Mouse (Mus musculus): ENCODE measurements around the gene Fam216b. TPM values are rescaled to one million over a fixed set of nuclear protein-coding genes. Genes with fewer than 3 reads are reported as not detected.

Fam216b gene
- not detected in 2 replicates for polyA plus RNA-seq (2015; fragmentation: Nextera tagmentation; extraction: Ambion mirVana)

GRCm38 (mm10) chr14:78088907-78089306 is at the start of gene Fam216b:
TSS of gene Fam216b (minus strand) at chr14:78089007.
- H3K4me1 ChIP-seq = no peaks in the 10 kb centered on the region
- no peaks in the 10 kb centered on the region for H3K27me3 ChIP-seq (replicated peaks)
- WGBS = 79% methylated on average over 6 of the region's 6 CpGs
- no peaks in the 10 kb centered on the region for H3K9me3 ChIP-seq
- H3K36me3 ChIP-seq = no peaks in the 10 kb centered on the region
- H3K4me2 ChIP-seq = no peak within 1 kb of the TSS
- ATAC-seq (ENCODE audit: insufficient read depth, low FRiP score, low read depth) = no peak
- no peak within 1 kb of the TSS for H3K9ac ChIP-seq
- no peak within 1 kb of the TSS for H3K4me3 ChIP-seq (replicated peaks)
- H3K27ac ChIP-seq = no peak within 1 kb of the TSS

- no peak for ATAC-seq (ENCODE audit: insufficient read depth, low FRiP score, low read depth)
- Histone ChIP-seq H3K9me3 (no peaks in the 10 kb centered on the region), H3K27me3 (replicated peaks) (no peaks in the 10 kb centered on the region), H3K4me2 (no peak overlapping the region), H3K4me3 (replicated peaks) (no peak overlapping the region), H3K27ac (no peak overlapping the region), H3K36me3 (no peaks in the 10 kb centered on the region), H3K4me1 (no peaks in the 10 kb centered on the region), H3K9ac (no peak overlapping the region)
- WGBS = 44% methylated on average over 5 of the region's 5 CpGs
Measured at GRCm38 (mm10) chr14:78132368-78133052, 43.7 kb upstream of the Fam216b start.

- Histone ChIP-seq H3K9ac (no peak overlapping the region), H3K4me2 (no peak overlapping the region), H3K4me1 (no peaks in the 10 kb centered on the region), H3K36me3 (no peaks in the 10 kb centered on the region), H3K9me3 (no peaks in the 10 kb centered on the region), H3K27ac (no peak overlapping the region), H3K4me3 (replicated peaks) (no peak overlapping the region), H3K27me3 (replicated peaks) (no peaks in the 10 kb centered on the region)
- ATAC-seq (ENCODE audit: insufficient read depth, low FRiP score, low read depth) = no peak
- WGBS = 45% methylated on average over 3 of the region's 3 CpGs
Measured at GRCm38 (mm10) chr14:78126670-78127069, 37.9 kb upstream of the Fam216b start.

- Histone ChIP-seq H3K9ac (no peak overlapping the region), H3K4me2 (no peak overlapping the region), H3K9me3 (no peaks in the 10 kb centered on the region), H3K4me3 (replicated peaks) (no peak overlapping the region), H3K27ac (no peak overlapping the region), H3K36me3 (no peaks in the 10 kb centered on the region), H3K4me1 (no peaks in the 10 kb centered on the region), H3K27me3 (replicated peaks) (no peaks in the 10 kb centered on the region)
- ATAC-seq (ENCODE audit: insufficient read depth, low FRiP score, low read depth) = no peak
- 72% methylated on average over 3 of the region's 3 CpGs for WGBS
Measured at GRCm38 (mm10) chr14:78120286-78120685, 31.5 kb upstream of the Fam216b start.

GRCm38 (mm10) chr14:78119449-78120200 is 30.8 kb upstream of the Fam216b start:
- Histone ChIP-seq H3K9me3 (no peaks in the 10 kb centered on the region), H3K9ac (no peak overlapping the region), H3K4me1 (no peaks in the 10 kb centered on the region), H3K4me2 (no peak overlapping the region), H3K4me3 (replicated peaks) (no peak overlapping the region), H3K36me3 (no peaks in the 10 kb centered on the region), H3K27me3 (replicated peaks) (no peaks in the 10 kb centered on the region), H3K27ac (no peak overlapping the region)
- no peak for ATAC-seq (ENCODE audit: insufficient read depth, low FRiP score, low read depth)
- 68% methylated on average over 10 of the region's 10 CpGs for WGBS

GRCm38 (mm10) chr14:78117671-78118070 is 28.9 kb upstream of the Fam216b start:
- no peaks in the 10 kb centered on the region for H3K4me1 ChIP-seq
- H3K4me3 ChIP-seq (replicated peaks) = no peak overlapping the region
- H3K9me3 ChIP-seq = no peaks in the 10 kb centered on the region
- H3K36me3 ChIP-seq = no peaks in the 10 kb centered on the region
- H3K9ac ChIP-seq = no peak overlapping the region
- WGBS = 87% methylated on average over 4 of the region's 4 CpGs
- H3K4me2 ChIP-seq = no peak overlapping the region
- no peak for ATAC-seq (ENCODE audit: insufficient read depth, low FRiP score, low read depth)
- no peaks in the 10 kb centered on the region for H3K27me3 ChIP-seq (replicated peaks)
- H3K27ac ChIP-seq = no peak overlapping the region

- Histone ChIP-seq H3K27ac (no peak overlapping the region), H3K4me2 (no peak overlapping the region), H3K9me3 (no peaks in the 10 kb centered on the region), H3K36me3 (no peaks in the 10 kb centered on the region), H3K4me1 (no peaks in the 10 kb centered on the region), H3K9ac (no peak overlapping the region), H3K27me3 (replicated peaks) (no peaks in the 10 kb centered on the region), H3K4me3 (replicated peaks) (no peak overlapping the region)
- 85% methylated on average over 2 of the region's 2 CpGs for WGBS
- no peak for ATAC-seq (ENCODE audit: insufficient read depth, low FRiP score, low read depth)
Measured at GRCm38 (mm10) chr14:78117268-78117667, 28.5 kb upstream of the Fam216b start.

GRCm38 (mm10) chr14:78112466-78112865 is 23.7 kb upstream of the Fam216b start:
- Histone ChIP-seq H3K9me3 (no peaks in the 10 kb centered on the region), H3K27me3 (replicated peaks) (no peaks in the 10 kb centered on the region), H3K9ac (no peak overlapping the region), H3K36me3 (no peaks in the 10 kb centered on the region), H3K4me1 (no peaks in the 10 kb centered on the region), H3K4me2 (no peak overlapping the region), H3K4me3 (replicated peaks) (no peak overlapping the region), H3K27ac (no peak overlapping the region)
- WGBS = 82% methylated on average over 3 of the region's 3 CpGs
- no peak for ATAC-seq (ENCODE audit: insufficient read depth, low FRiP score, low read depth)

GRCm38 (mm10) chr14:78110871-78111270 is 22.1 kb upstream of the Fam216b start:
- 75% methylated on average over 3 of the region's 3 CpGs for WGBS
- Histone ChIP-seq H3K4me2 (no peak overlapping the region), H3K9me3 (no peaks in the 10 kb centered on the region), H3K4me1 (no peaks in the 10 kb centered on the region), H3K4me3 (replicated peaks) (no peak overlapping the region), H3K27me3 (replicated peaks) (no peaks in the 10 kb centered on the region), H3K9ac (no peak overlapping the region), H3K27ac (no peak overlapping the region), H3K36me3 (no peaks in the 10 kb centered on the region)
- no peak for ATAC-seq (ENCODE audit: insufficient read depth, low FRiP score, low read depth)

- Histone ChIP-seq H3K9ac (no peak overlapping the region), H3K36me3 (no peaks in the 10 kb centered on the region), H3K9me3 (no peaks in the 10 kb centered on the region), H3K27me3 (replicated peaks) (no peaks in the 10 kb centered on the region), H3K4me1 (no peaks in the 10 kb centered on the region), H3K4me3 (replicated peaks) (no peak overlapping the region), H3K27ac (no peak overlapping the region), H3K4me2 (no peak overlapping the region)
- no peak for ATAC-seq (ENCODE audit: insufficient read depth, low FRiP score, low read depth)
- WGBS = 71% methylated on average over 4 of the region's 4 CpGs
Measured at GRCm38 (mm10) chr14:78109419-78109818, 20.6 kb upstream of the Fam216b start.

GRCm38 (mm10) chr14:78108388-78108787 is 19.6 kb upstream of the Fam216b start:
- H3K4me3 ChIP-seq (replicated peaks) = no peak overlapping the region
- no peaks in the 10 kb centered on the region for H3K9me3 ChIP-seq
- H3K27ac ChIP-seq = no peak overlapping the region
- no peak for ATAC-seq (ENCODE audit: insufficient read depth, low FRiP score, low read depth)
- WGBS = 77% methylated on average over 3 of the region's 3 CpGs
- H3K4me1 ChIP-seq = no peaks in the 10 kb centered on the region
- no peak overlapping the region for H3K4me2 ChIP-seq
- H3K36me3 ChIP-seq = no peaks in the 10 kb centered on the region
- H3K9ac ChIP-seq = no peak overlapping the region
- no peaks in the 10 kb centered on the region for H3K27me3 ChIP-seq (replicated peaks)

GRCm38 (mm10) chr14:78089591-78089990 is 784 bp upstream of the Fam216b start:
- no peak for ATAC-seq (ENCODE audit: insufficient read depth, low FRiP score, low read depth)

More at GRCm38 (mm10) chr14:78089591-78089990, 784 bp upstream of the Fam216b start:
- H3K4me3 ChIP-seq (replicated peaks) = no peak overlapping the region
- no peak overlapping the region for H3K27ac ChIP-seq
- no peaks in the 10 kb centered on the region for H3K4me1 ChIP-seq
- WGBS = 75% methylated on average over 4 of the region's 4 CpGs
- no peak overlapping the region for H3K4me2 ChIP-seq
- H3K36me3 ChIP-seq = no peaks in the 10 kb centered on the region
- no peak overlapping the region for H3K9ac ChIP-seq
- no peaks in the 10 kb centered on the region for H3K27me3 ChIP-seq (replicated peaks)
- H3K9me3 ChIP-seq = no peaks in the 10 kb centered on the region
